Mouse (Mus musculus): ENCODE data around the gene Inafm2.
A peak's percentile ranks its signal among the peaks of the same experiment; 100 is the strongest.

Inafm2 gene

GRCm38 (mm10) chr2:118725511-118725910, 20.0 kb upstream of the Inafm2 start:
- no peak for DNase-seq (ENCODE audit: extremely low read depth, low read depth)

DNA sequence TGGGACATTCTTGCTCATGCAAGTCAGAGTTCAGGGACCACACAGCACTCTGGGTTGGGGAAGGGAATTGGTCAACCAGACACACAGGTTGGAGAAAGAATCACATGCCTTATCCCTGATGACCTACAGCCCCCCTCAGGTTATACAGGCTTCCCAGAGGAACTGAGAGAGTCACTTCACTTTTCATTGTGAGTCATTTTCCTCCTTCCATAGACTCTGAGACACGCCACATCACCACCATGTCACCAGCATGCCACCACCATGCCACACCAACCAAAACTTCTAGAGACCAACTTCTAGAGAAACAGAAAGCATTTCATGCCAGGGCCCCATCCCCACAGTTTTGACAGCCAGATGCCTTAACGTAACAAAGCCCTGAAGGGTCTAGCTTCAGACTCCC, 18.7 kb upstream of the Inafm2 start:
- DNase-seq (ENCODE audit: extremely low read depth, low read depth) = no peak

DNA sequence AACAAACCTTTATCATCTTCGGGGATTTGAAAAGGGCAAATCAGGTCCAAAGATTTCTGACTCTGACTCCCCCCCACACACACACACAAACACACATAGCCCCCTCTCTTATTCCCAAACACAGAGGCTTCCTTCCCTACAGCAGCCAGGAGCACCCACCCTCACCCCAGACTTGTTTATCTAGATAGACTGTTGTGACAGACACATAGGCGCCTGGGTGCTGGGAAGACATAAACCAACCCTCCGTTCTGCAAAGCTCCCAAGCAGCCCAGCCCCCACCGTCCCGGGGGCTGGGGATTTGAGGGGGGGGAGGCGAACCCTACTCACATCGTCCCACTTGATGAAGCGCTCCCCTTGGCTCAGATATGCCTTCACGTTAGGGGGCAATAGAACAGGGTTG, 17.6 kb upstream of the Inafm2 start:
- no peak for DNase-seq (ENCODE audit: extremely low read depth, low read depth)

GRCm38 (mm10) chr2:118728337-118728736, 17.2 kb upstream of the Inafm2 start, which contains the start of gene Plcb2:
TSS of gene Plcb2 (minus strand) at chr2:118728438.
- DNase-seq (ENCODE audit: extremely low read depth, low read depth) = no peak

DNA sequence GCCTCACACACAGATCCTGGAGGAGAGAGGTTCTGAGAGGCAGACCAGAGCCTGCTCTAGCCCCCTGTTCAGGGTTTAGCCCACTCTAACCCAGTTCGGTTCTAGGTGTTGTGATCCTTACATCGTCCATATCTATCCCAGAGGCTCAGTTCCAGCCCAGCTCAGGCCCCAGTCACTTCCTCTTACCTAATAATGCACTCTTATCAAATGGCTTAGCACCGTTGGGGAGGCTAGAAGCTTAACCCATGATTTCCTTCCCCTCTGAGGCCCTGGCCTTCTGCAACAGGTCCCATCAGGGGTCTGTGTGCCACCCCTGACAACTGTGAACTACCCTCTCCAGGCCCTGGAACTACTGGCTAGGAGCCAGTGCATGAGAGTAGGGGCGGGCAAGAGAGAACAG, 16.4 kb upstream of the Inafm2 start:
- no peak for DNase-seq (ENCODE audit: extremely low read depth, low read depth)

- DNase-seq (ENCODE audit: extremely low read depth, low read depth) = no peak
Measured at GRCm38 (mm10) chr2:118729816-118730621, 15.5 kb upstream of the Inafm2 start.

DNA sequence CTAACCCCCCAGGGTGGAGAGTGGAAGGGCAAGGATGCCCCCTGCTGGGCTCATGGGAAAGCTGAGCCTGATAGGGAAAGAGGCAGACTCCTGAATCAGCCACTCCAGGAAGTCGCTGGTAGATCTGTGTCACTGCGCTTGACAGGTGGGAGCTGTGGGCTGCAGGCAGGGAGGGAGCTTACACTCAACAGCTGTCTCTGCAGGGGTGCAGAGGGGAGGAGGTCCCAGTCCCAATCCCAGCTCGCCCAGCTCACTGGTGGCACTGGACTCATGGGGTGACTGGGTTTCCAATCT, 15.0 kb upstream of the Inafm2 start:
- DNase-seq (ENCODE audit: extremely low read depth, low read depth) = no peak

DNA sequence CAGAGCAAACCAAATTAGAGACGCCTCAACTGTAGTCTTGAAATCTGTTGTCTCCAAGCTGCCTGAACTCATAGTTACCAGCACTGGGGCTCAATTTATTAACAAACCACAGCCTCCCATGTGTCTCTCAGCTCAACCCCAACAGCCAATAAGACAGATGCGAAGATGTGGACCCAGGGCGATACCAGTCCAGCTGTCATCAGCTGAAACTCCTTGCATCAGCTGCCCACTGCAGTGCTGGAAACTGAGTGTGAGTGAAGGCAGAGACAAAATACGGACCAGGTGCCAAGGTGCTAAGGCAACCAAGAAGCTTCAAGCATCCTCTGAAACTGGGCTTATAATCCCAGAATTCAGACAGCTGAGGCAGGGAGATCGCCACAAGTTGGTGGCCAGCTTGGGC, 13.6 kb upstream of the Inafm2 start:
- no peak for DNase-seq (ENCODE audit: extremely low read depth, low read depth)

DNA sequence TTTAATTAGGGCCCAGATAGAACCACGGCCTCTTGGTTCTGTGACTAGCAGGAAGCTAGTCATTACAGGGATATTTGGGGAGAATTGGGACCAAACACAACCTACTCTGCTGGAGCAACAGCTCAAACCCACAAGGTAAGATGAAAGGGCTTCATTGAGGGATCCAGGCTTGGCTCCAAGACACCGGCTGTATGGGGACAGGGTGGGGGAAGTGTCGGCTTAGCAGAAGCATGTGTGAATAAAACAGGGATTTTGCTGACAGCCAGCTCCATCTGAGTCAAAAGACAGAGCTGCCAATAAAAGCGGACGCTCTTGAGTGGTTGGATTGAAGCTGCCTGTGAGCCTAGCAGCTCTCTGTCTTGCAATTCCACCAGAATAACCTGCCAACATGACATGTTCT, 12.2 kb upstream of the Inafm2 start:
- no peak for DNase-seq (ENCODE audit: extremely low read depth, low read depth)

GRCm38 (mm10) chr2:118740341-118740740, 5.2 kb upstream of the Inafm2 start:
- no peak for DNase-seq (ENCODE audit: extremely low read depth, low read depth)

DNA sequence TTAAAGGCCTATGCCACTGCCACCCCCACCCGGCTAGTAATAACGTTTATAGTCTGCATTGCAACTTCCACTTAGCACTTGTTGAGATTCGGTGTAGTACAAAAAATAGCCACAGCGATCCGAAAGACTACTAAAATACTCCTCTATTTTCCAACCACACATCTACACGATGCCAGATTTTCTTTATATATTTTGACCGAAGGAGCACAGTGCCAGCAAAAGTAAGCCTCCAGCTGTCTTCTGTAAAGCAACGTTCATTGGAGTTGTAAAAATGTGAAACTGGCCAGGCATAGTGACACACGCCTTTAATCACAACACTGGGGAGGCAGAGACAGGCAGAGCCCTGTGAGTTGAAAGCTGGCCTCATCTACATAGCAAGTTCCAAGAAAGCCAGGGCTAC, 4.4 kb upstream of the Inafm2 start:
- no peak for DNase-seq (ENCODE audit: extremely low read depth, low read depth)

- peak; percentile 71 for DNase-seq (ENCODE audit: extremely low read depth, low read depth)
Measured at GRCm38 (mm10) chr2:118743261-118743943, 2.2 kb upstream of the Inafm2 start.

DNA sequence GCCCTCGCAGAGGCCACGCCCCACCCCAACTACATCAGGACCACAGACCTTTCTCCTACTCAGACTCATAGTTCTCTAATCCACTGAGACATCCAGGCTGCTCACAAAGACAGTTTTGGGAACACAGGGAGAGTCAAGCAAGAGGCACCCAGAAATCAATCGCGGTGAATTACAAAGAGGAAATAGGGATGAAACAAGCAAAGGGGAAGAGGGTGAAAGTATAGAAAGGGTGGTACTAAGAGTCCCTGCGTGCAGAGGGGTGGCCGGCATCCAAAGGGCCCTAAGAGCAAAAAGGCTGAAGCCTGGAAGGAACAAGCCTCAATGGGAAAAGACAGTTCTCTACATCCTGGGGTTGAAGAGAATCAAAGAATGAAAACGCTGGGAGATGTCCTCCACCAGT, 937 bp upstream of the Inafm2 start:
- no peak for DNase-seq (ENCODE audit: extremely low read depth, low read depth)

DNA sequence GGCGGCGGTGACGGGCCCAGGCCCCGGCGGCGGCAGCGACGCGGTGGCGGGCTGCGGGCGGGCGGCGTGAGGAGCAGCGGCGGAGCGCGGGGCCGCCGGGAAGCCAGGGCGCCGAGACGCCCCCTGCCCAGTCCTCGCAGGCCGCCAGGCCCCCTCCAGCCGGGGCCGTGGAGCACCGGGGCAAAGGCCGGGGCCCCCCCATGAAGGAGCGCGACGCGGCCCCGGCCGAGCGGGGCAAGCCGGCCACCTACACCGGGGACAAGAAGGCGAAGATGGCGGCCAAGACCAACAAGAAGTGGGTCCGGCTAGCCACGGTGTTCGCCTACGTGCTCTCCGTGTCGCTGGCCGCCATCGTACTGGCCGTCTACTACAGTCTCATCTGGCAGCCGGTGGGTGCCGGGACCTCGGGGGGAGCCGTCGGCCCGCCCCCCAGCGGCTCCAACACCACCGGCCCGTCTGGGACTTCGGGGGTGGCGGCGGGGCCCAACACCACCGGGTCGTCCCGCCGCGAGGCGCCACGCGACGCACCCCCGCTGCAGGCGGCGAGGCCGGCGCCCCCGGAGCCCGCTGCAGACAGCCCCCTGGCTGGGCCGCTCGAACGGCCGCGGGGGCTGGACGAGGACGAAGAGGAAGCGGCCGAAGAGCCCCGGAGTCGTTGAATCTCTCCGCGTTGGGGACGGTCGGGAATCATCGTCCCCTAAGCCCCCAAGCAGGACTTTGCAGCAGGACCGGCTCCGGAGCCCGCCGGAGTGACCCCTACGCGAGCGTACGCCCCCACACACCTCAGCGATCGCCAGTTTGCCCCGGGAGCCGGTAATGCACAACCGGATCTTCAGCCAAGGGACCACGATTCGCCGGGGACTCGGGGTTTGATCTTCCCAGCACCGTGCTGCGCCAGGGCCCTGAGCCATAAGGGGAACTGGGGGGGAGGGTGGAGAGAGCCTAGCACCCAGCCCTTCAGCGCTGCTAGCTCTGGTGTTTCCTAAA, 650 bp downstream of the Inafm2 start:
- no peak for DNase-seq (ENCODE audit: extremely low read depth, low read depth)

GRCm38 (mm10) chr2:118747301-118747960, 1.9 kb downstream of the Inafm2 start:
- no peak for DNase-seq (ENCODE audit: extremely low read depth, low read depth)

DNA sequence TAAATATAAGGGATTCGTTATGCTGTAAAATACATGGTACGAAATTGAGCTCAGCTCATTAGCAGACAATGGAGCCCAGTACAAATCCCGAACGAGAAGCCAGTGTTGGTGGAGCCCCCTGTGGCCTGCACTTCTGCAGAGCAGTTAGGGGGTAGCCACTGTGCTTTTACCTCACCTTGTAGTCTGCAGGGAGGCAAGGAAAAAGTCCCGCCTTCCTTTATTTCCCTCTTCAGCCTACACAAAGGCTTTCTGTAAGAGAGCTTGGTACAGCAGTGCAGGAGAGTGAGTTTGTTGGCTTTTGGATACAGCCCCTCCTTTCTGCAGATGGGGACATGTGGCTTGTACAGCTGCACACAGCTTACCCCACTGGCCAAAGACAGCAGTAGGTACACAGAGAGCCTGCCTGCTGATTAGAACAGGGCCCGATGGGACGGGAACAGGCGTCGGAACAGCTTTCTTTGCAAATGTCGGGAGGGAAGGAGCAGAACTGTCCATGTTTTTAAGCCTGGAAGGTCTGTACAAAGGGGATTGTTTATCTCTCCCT, 3.9 kb downstream of the Inafm2 start:
- DNase-seq (ENCODE audit: extremely low read depth, low read depth) = no peak

DNA sequence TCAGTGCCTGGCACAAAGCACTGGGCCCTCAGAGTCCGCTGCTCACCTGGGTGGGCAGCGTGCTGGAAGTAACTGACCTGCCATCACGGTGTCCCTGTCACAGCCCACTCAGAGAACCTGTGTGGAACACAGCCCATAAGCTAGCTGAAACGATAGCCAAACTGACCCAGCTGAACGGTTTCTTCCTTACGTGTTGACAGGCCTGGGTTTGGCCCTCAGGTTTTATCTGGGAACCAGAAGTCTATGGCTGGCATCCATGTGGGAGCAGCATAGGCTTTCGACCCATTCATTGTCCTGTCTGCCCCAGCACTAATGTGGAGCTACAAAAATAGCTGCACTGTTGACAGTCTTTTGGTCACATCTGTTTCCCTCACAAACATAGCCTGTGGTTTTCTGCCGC, 4.9 kb downstream of the Inafm2 start:
- no peak for DNase-seq (ENCODE audit: extremely low read depth, low read depth)

DNA sequence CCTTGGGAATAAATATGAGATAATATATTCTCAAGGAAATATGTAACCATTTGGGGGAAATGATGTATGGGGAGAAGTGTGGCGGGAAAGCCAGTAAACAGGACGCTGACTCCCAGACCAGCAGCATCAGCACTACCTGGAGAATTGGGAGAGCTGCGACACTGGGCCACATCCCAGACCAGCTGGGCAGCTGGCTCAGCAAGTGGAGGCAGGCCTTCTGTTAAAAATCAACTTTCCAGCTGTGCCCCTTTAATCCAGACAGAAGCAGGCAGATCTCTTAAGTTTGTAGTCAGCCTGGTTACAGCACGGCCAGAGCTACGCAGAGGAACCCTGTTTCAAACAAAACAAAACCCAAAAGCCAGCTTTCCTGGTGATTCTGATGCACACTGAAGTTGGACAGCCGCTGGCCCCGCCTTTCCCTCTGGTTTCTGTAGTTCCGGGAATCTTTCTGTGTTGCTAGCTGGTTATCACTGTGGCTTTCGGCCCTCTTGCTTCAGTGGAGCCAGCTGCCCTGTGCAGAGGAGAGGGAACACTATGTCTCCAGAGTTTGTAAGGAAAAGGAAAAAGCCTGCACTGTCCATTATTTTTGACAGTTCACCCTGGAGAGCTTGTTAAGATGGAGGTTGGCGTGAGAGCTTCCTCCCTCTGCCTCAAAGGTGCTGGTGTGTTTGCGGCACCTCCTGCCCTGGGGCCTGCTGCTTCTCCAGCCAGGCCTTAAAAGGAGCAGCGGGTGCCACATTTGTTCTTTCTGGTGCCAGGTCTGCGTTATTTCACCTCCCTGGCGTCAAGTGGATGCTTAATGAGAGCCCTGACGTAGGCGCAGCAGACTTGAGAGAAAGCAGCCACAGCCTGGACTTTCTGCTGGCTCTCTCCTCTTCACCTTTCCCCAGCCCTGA, 6.6 kb downstream of the Inafm2 start:
- DNase-seq (ENCODE audit: extremely low read depth, low read depth) = no peak

- DNase-seq (ENCODE audit: extremely low read depth, low read depth) = no peak
Measured at GRCm38 (mm10) chr2:118752792-118753108, 7.2 kb downstream of the Inafm2 start.

GRCm38 (mm10) chr2:118754143-118754542, 8.6 kb downstream of the Inafm2 start:
- DNase-seq (ENCODE audit: extremely low read depth, low read depth) = no peak
